Mouse (Mus musculus) right cerebral cortex, adult 2 months (tissue): ENCODE measurements at regions not wholly inside any gene's neighbourhood (a gene's known extent, or its start where the extent isn't known, plus 50 kb on each side); places are given as distances from the start of the nearest gene placed in this dataset.

Experiments
- DNase-seq, 2 experiments: peaks; one replicate each; pipeline ENCODE4 v3.0.0; 2021 to 2022; ENCODE audit warnings: low spot score in 2 of 2

- no peak for DNase-seq
Observed at GRCm38 (mm10) chr12:27283964-27284363, 58.4 kb downstream of the Sox11 start.

GRCm38 (mm10) chr12:27261965-27262364 is 80.4 kb downstream of the Sox11 start:
- DNase-seq: no peak

DNA sequence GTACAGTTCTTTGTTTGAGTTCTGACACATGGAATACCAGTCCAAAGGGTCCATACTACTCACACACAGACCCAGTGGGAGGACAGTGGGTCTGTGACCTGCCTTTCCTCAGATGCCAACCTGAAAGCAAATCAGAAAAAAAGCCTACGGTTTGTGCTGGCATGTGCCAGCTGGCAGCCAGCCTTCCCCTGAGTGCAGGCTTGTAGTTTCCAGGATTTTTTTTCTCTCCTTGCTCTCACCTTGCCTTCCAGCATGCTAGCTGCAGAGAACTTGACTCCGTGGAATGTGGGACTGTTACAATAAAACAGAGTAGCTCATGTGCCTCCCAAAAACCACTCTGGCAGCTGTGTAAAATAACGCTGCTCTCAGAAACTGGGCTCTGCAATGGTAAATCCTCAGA is 88.2 kb downstream of the Sox11 start:
- no peak for DNase-seq

DNA sequence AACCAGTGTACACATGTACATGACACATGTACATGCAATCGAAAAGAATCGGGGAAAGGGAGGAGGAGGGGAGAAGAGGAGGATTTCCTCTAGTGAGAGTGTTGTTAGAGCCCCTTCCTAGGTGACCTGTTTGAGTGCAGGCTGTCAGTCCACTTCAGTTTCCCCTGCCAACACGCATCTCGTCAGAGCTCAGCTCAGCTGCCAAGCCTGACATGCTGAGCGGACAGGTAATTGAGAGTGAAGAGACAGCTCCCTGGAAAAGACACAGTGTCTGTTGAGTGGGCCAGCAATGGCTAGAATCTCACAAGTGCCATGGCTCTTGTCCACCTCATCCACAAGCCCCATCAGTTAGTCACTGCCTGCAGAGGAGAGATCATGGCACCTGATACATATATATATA is 90.9 kb downstream of the Sox11 start:
- DNase-seq: no peak

GRCm38 (mm10) chr12:27248545-27248855 is 93.9 kb downstream of the Sox11 start:
- peak; percentile 20 to 26 for DNase-seq

DNA sequence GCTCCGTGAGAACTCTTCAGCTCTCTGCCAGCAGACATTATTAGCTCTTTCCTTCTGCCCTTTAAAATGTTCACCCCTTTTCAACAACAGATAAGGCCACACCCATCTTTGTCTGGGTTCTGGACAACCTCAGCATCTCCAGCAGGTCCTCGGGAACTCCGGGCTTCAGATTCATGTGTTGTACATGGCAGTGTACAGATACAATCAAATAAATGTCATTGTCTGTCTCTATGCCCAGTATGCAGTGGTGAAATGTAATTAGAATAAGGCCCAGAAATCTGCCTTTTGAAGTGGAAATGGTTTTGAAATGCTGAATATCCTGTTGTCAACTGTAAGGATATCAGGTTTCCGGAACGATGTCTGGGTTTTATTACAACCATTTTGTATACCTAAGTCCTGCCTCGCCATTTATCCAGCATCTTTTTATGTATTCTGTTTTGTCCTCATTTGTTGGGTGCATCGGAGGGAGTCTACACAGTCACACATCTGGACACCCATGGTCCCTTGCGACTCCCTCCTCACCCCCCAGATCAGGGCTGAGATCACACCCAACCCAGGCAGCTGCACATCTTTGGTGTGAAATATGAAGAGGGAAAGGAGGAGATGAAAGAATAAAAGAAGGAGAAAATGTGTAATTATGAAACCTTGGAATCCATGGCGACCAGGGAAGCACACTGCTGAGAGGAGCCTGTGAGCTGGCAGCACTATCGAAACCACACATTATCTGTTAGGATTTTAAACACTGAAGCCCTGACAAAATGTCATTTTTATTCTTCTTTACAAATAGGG is 94.4 kb downstream of the Sox11 start:
- peak; percentile 20 to 38 for DNase-seq

DNA sequence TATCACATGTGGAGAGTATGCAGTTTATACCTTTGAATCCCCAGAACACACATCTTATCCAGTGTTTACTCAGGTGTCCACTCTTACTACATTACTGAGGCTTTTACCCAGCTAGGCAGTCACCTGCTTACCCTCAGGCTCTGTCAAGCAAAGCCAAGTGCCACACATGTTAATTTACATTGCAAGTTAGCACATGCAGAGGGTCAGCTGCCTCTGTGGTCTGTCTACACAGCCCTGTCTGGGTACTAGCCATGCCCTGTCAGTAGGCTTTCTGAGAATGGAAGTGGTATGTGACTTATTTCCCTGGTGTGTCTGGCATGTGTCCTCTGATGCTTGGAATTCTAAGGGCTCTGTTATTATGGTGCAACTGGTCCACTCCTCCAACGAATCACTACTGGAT is 106.6 kb downstream of the Sox11 start:
- DNase-seq: no peak

DNA sequence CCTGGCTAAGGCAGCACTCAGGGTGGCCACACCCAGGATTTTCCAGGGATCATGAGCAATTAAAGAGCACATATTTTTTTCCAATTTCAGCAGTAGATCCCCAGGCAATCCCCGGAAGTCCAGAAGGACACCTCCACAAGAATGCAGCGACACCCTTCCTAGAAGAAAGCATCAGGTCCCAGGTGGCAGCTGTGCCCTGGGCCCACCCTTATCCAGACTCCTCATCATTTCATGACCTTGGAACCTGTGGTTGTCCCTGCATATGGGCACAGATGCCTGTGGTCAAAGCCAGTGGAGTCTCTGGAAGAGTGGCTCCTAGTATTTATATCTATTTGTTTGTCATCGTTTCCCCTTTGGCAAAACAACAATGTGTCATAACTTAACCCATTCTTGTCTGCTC is 120.8 kb downstream of the Sox11 start:
- DNase-seq: no peak

DNA sequence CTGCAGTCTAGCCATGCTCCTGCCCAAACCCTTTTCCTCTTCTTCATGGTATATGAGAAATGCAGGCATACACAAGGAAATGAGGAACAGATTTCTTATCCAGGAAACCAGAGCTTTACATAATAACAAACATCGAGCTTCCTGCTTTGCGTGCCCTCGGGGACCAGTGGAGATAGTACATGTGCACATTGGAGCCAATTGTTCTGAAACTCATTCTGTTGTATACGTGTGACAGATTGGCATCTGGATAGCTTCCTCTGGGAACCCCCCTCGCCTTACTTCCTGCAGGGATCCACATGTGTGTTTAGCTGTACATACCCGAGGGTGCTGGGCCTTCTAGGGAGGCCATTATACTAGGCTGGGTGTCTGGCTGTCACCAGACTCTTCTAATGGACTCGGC is 141.2 kb downstream of the Sox11 start:
- DNase-seq: no peak

DNA sequence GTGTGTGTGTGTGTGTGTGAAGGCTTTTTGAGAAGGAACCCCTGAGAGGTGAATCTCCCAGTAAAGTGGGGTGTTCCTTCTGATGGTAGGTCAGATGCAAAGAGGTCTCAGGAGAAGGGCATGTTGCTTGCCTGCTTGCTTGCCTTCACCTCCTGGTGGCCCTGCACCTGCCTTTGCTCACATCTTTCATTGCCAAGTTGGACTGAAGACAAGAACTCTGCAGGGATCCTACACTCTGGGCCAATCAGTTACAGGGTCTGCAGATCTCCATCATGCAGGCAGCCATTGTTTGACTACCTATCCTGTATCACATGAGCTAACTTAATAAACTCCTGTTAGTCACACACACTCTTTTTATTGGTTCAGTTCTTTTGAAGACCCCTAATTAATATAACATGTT is 148.4 kb downstream of the Sox11 start:
- DNase-seq: no peak

- peak in 1 of 2 experiments; percentile 3 for DNase-seq
Observed at GRCm38 (mm10) chr12:27191916-27192315, 150.5 kb downstream of the Sox11 start.

GRCm38 (mm10) chr12:27187480-27187879 is 154.9 kb downstream of the Sox11 start:
- no peak for DNase-seq

- DNase-seq: no peak
Observed at GRCm38 (mm10) chr12:27182397-27183375, 159.7 kb downstream of the Sox11 start.

- DNase-seq: no peak
Observed at GRCm38 (mm10) chr12:27173561-27173960, 168.8 kb downstream of the Sox11 start.

DNA sequence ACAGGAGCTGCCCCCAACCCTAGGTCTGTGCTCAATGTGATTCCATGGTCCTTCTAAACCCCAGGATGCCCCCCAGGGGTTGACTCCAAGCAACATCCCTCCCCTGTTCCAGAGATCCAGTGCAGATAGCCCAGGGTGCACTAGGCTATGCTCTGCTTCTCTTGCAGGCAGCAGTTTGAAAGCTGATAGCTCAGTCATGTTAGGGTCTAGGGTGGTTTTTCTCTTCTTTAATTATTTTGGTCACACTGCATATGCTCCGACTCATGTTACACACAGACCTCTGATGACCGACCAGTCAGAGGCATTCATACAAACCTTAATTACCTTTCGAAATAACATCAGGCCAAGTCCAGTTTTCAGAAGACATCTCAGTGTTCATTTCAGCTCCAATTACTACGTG is 169.2 kb downstream of the Sox11 start:
- no peak for DNase-seq

GRCm38 (mm10) chr12:27171595-27171994 is 170.8 kb downstream of the Sox11 start:
- no peak for DNase-seq

DNA sequence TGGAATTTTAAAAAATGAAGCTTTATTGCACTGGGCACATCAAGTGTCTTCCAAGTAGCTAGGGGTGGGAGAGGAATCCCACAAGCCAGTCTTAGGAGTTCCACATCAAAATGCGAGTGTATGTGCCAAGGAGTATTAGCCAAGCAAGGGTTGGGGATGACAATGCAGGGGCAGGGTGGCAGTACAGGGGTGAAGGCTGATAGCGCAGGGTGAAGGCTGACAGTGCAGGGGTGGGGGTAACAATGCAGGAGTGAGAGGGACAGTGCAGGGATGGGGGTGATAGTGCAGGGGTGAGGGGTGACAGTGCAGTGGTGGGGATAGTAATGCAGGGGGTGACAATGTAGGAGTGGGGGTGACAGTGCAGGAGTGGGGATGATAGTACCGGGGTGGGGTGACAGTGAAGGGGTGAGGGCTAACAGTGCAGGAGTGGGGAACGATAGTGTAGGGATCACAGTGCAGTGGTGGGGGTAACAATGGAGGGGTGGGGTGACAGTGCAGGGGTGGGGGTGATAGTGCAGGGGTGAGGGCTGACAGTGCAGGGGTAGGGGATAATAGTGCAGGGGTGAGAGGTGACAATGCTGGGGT is 177.4 kb downstream of the Sox11 start:
- DNase-seq: no peak

GRCm38 (mm10) chr12:27160063-27160686 is 182.2 kb downstream of the Sox11 start:
- peak; percentile 62 to 64 for DNase-seq

- DNase-seq: peak; percentile 37 to 63
Observed at GRCm38 (mm10) chr12:27159416-27160062, 182.8 kb downstream of the Sox11 start.

- no peak for DNase-seq
Observed at GRCm38 (mm10) chr12:27150871-27151853, 191.2 kb downstream of the Sox11 start.
